Mouse (Mus musculus) MEL (cell line): ENCODE data around the gene Adamts9.

Experiments used
- CTCF ChIP-seq, 3 experiments: IDR thresholded peaks in 2 of 3; conservative IDR thresholded peaks in 1 of 3; 2 replicates each; pipeline ENCODE4 v1.5.1; 2011 to 2012; ENCODE audit warnings: low read length in 3 of 3, low read depth in 2 of 3, mild to moderate bottlenecking in 2 of 3, improper control_type of control experiment in 1 of 3, inconsistent platforms in 1 of 3, mixed read lengths in 1 of 3, moderate library complexity in 1 of 3; ENCODE audit not compliant: control insufficient read depth in 1 of 3, insufficient read depth in 1 of 3, poor library complexity in 1 of 3, severe bottlenecking in 1 of 3
- EP300 ChIP-seq, 2 experiments: IDR thresholded peaks; 2 replicates each; pipeline ENCODE4 v1.6.1; 2011; ENCODE audit warnings: improper control_type of control experiment in 2 of 2, low read length in 2 of 2, low read depth in 1 of 2, mild to moderate bottlenecking in 1 of 2
- GABPA ChIP-seq: IDR thresholded peaks from 2 replicates; pipeline ENCODE4 v1.6.1; 2012; ENCODE audit warnings: low read depth, mild to moderate bottlenecking, inconsistent platforms, low read length, improper control_type of control experiment, moderate library complexity
- HCFC1 ChIP-seq: IDR thresholded peaks from 2 replicates; pipeline ENCODE4 v1.6.1; 2012; ENCODE audit warnings: low read depth, mild to moderate bottlenecking, inconsistent platforms, low read length, improper control_type of control experiment, moderate library complexity
- MAX ChIP-seq: IDR thresholded peaks from 2 replicates; pipeline ENCODE4 v1.6.1; 2011; ENCODE audit warnings: low read length, improper control_type of control experiment
- MAZ ChIP-seq: IDR thresholded peaks from 2 replicates; pipeline ENCODE4 v1.6.1; 2012; ENCODE audit warnings: low read depth, mild to moderate bottlenecking, inconsistent platforms, low read length, improper control_type of control experiment
- MXI1 ChIP-seq: IDR thresholded peaks from 2 replicates; pipeline ENCODE4 v1.6.1; 2011; ENCODE audit warnings: mild to moderate bottlenecking, low read depth, low read length, improper control_type of control experiment
- POLR2A ChIP-seq, 2 experiments: IDR thresholded peaks; 2 replicates each; pipeline ENCODE4 v1.6.1; 2011 to 2012; ENCODE audit warnings: low read length in 2 of 2, mild to moderate bottlenecking in 2 of 2, control low read depth in 1 of 2, improper control_type of control experiment in 1 of 2, low read depth in 1 of 2, moderate library complexity in 1 of 2; ENCODE audit not compliant: control insufficient read depth in 1 of 2, insufficient read depth in 1 of 2, poor library complexity in 1 of 2
- SMC3 ChIP-seq: IDR thresholded peaks from 2 replicates; pipeline ENCODE4 v1.6.1; 2011; ENCODE audit warnings: low read depth, low read length, improper control_type of control experiment
- ZMIZ1 ChIP-seq: IDR thresholded peaks from 2 replicates; pipeline ENCODE4 v1.6.1; 2012; ENCODE audit warnings: low read depth, mild to moderate bottlenecking, inconsistent platforms, low read length, improper control_type of control experiment, moderate library complexity
- ZNF384 ChIP-seq: IDR thresholded peaks from 2 replicates; pipeline ENCODE4 v1.6.1; 2012; ENCODE audit warnings: low read depth, mild to moderate bottlenecking, inconsistent platforms, low read length, improper control_type of control experiment

GRCm38 (mm10) chr6:92960997-92961396, 17.7 kb upstream of the Adamts9 start:
- TF ChIP-seq SMC3, result no peak
- TF ChIP-seq MAX, result no peak
- no peak for TF ChIP-seq GABPA
- no peak for TF ChIP-seq POLR2A (IDR thresholded peaks at IDR 0.05; ENCODE audit: control insufficient read depth in 1 of 2, insufficient read depth in 1 of 2, low read depth in 1 of 2, low read length in 2 of 2, poor library complexity in 1 of 2)
- no peak for TF ChIP-seq CTCF (IDR thresholded peaks at IDR 0.05 in 2 of 3, conservative IDR thresholded peaks at IDR 0.05 in 1 of 3; ENCODE audit: control insufficient read depth in 1 of 3, insufficient read depth in 1 of 3, low read depth in 2 of 3, low read length in 3 of 3, poor library complexity in 1 of 3, severe bottlenecking in 1 of 3)
- TF ChIP-seq EP300 (IDR thresholded peaks at IDR 0.05; ENCODE audit: low read depth in 1 of 2, low read length in 2 of 2), result no peak
- no peak for TF ChIP-seq ZNF384
- TF ChIP-seq ZMIZ1, result no peak
- no peak for TF ChIP-seq MAZ
- TF ChIP-seq HCFC1, result no peak
- TF ChIP-seq MXI1, result no peak
